Mouse (Mus musculus) spleen, postnatal 10 days (tissue): ENCODE measurements around the gene 2610507B11Rik.

Experiments used
- DNase-seq, 2 experiments: peaks; one replicate each; pipeline ENCODE4 v3.0.0; 2021 to 2022; ENCODE audit warnings: low spot score in 2 of 2

The 2610507B11Rik gene

GRCm38 (mm10) chr11:78261380-78262352, at the start of gene 2610507B11Rik:
TSS of gene 2610507B11Rik (plus strand) at chr11:78261752.
- peak; percentile 87 to 97 for DNase-seq

DNA sequence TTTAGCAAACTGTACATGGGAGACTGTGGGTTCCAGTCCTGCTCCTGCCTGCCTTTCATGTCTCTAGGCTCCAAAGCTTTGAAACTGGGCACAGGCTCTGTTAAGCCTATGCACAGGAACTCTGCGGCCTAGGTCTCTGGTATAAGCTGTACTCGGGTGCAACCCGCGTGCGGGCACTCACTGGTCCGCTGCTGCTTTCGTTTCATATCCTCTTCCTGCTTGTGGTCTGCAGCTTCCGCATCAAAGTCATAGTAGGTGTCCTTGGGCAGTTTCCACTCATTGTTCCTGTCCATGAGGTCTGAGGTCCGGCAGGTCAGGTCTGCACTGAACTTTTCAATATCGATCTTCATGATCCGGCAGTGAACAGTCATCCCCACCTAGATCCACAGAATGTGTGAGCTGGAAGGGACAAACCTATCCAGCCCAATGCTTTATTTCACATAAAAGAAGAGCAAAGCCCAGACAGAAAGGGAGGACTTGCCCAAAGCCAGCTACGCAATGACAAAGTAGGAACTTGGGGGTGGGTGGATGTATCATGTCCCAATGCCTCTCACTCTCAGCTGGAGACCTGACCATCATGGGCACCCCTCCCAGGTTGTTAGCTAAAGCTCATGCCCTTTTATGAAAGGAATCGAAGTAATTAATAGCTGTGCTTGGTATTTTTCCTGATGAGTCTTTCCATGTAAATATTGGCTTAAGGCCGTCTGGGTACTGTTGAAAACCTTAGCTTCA, 48.3 kb upstream of the 2610507B11Rik start:
- peak in 1 of 2 experiments; percentile 57 for DNase-seq

GRCm38 (mm10) chr11:78215709-78216317, 45.7 kb upstream of the 2610507B11Rik start:
- no peak for DNase-seq

DNA sequence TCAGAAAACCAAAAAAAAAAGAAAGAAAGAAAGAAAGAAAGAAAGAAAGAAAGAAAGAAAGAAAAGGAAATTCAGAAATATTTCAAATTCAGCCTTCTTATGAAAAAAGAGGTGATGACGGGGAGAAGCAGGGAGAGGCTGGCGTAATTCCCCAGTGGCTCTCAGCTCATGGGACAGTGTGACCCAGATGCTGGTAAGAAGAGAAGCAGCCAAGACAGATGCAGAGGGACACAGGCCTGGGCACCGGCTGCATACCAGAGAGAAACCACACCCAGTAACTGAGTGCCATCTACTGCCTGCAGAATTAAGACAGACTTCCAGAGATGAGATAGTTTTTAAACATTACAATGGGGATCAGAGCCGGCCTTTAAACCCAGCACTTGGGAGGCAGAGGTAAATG, 38.0 kb upstream of the 2610507B11Rik start:
- DNase-seq, result no peak

- no peak for DNase-seq
These were observed 30.0 kb upstream of the 2610507B11Rik start for GRCm38 (mm10) chr11:78231518-78231917.

DNA sequence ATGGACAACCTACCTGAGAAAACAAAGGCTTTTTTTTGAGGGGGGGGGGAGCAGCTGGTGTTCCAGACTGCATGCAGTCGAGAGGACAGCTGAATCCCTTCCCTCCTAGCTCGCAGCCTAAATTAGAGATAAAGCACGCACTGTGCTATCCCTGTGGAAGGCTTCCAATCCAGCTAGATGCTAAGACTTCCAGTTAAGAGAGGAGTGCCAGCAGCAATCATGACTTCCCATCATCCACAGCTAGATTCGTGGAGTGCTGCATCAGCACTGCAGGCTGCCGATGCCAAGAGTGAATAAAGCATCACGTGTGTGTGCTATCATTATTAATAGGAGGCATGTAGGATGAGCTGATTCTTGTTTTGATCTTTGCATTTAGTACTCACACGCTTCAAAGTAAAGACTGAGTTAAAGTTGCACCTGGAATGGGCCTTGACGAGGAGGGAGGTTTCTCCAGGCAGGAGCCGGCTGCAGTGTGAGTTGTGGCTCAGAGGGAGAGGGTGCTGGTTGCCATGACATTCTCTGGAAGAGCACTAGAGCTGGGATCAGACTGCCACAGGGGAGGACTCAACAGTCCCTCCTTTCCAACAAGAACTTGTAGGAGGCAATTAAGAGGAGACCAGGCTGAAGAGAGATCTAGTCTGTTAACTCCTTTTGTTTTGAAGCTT, 21.2 kb upstream of the 2610507B11Rik start:
- no peak for DNase-seq

DNA sequence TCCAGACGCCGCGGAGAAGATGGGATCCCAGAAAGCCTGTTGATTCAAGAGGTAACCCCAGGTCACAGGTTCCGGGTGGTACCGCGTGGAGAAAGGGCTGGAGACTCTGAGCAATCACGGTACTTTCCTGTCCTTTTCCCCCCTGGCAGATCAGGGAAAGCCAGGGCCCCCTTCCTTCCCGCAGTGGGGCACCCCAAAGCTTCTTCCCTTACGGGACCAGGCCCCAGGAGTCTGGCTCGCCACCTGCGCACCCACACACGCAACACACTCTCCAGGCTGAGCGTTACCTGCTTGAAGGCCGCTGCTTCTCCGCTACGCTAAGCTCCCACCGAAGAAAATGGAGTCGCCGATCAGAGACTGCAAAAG, 16.3 kb upstream of the 2610507B11Rik start:
- no peak for DNase-seq

DNA sequence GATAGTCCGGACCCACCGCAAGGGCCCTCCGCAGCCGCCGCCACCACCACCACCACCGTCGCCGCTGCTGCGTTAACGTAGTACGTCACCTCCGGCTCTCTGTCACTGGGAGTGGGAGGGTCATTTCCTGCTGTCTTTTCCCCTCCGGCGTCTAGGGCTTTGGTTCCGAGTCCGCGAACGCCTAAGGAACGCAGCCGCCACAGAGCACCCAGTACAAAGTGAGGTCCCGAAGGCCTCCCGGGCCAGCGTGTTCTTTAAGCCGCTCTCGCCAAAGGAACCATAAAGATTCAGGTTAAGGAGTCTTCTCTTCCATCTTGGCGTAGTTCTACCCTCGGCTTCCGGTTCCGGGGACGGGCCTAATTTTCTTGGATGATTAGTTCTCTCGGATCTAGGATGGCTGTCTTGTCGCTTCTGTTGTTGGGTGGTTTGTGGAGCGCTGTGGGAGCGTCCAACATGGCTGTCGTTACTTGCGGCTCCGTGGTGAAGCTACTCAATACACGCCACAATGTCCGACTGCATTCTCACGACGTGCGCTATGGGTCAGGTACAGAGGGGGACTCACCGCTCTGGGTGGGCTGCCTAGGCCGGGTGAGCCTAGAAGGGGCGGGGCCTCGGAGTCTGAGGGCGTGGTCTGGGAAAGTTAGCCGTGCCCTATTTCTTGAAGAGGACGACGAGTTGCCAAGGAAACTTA, 15.8 kb upstream of the 2610507B11Rik start, which contains the start of the genes Sdf2 and Supt6:
Gene Sdf2 (plus strand): TSS at position 120 of the 691 bp plus-strand sequence.
Gene Supt6 (minus strand): TSS at position 361 of the 691 bp plus-strand sequence.
- peak; percentile 93 to 94 for DNase-seq

- no peak for DNase-seq
These were observed 15.1 kb upstream of the 2610507B11Rik start for GRCm38 (mm10) chr11:78246318-78247011.

DNA sequence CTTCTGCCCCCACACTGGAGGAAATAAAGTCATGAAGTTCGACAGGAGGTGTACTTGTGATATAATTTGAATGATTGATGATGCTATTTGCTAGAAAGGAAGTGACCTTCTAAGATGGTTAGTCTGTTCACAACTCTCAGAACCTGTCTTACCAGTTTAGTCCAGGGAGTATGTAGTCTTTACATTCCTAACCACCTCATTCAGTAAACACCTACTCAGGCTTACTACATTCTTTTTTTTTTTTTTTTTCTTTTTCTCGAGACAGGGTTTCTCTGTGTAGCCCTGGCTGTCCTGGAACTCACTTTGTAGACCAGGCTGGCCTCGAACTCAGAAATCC, 14.6 kb upstream of the 2610507B11Rik start:
- DNase-seq, result no peak

- DNase-seq, result peak in 1 of 2 experiments; percentile 10
These were observed 13.8 kb upstream of the 2610507B11Rik start for GRCm38 (mm10) chr11:78247727-78248140.

- DNase-seq, result no peak
These were observed 4.9 kb upstream of the 2610507B11Rik start for GRCm38 (mm10) chr11:78256618-78257017.

DNA sequence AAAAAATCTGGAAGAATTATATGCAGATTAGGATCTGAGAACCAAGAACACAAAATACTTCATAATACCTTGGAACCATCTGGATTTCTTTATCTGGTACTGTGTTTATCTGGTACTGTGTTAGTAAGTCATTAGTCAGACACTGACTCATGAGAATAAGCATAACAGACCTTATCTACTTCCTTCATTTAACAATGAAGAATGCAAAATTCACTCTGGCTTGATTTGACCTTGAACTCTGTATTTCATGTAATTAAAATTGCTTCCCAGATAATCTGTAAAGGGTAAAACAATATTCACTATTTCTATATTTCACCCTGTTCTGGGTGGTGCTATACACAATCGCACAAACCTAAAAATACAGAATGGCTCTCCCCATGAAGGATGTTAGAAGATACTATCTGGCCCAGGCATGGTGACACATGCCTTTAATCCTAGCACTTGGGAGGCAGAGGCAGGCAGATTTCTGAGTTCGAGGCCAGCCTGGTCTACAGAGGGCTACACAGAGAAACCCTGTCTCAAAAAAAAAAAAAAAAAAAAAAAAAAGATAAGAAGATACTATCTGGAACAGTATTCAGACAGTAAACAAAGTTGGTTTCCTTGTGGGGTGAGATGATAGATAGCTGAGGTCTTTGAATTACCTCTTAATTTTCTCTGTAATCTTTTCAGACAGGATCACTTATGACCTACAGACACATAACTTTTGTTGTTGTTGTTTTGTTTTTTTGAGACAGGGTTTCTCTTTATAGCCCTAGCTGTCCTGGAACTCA, 878 bp upstream of the 2610507B11Rik start:
- no peak for DNase-seq

DNA sequence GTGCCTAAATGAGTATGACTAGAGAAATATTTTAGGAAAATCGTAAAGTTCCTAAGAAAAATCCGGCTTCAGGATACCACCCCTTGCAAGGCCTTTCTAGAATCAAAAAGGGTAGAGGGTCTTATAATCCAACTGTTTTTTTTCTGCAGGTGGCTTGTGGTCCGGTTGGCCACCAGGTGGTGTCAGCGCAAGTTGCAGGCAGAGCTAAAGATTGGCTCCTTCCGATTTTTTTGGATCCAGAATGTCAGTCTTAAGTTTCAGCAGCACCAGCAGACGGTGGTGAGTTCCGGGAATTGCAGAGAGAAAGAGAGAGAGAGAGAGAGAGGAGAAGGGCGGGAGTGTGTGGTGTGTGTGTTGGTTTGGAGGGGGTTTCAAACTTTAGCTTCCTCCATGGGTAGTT, 998 bp downstream of the 2610507B11Rik start:
- DNase-seq, result peak; percentile 36 to 79

- DNase-seq, result no peak
These were observed 4.0 kb downstream of the 2610507B11Rik start for GRCm38 (mm10) chr11:78265571-78265970.

DNA sequence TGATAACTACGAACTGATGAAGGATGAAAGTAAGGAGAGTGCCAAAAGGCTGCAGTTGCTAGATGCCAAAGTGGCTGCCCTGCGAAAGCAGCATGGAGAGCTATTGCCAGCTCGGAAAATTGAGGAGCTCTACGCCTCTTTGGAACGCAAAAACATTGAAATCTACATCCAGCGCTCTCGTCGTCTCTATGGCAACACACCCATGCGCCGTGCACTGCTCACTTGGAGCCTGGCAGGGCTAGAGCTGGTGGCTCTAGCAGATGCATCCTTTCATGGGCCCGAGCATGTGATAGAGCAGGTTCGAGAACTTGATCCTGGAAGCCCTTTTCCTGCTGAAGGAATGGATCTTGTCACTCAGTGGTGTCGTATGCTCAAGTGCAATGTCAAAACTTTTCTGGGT, 10.4 kb downstream of the 2610507B11Rik start:
- DNase-seq, result no peak

DNA sequence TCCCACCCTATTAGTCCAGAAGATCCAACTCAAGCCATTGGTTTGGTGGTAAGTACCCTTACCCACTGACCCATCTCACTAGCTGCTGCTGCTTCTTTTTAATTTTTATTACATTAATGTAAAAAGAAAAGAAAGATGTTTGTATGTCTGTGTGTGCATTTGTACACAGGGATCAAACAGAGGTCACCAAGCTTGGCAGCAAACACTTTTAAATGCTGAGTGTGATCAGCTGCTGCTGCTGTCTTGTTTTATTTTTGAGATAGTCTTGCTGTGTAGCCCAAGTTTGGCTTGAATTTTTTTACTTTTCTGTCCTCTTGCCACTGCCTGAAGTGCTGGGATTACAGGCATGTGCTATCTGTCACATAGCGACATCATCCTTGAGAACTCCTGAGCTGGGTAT, 14.0 kb downstream of the 2610507B11Rik start:
- no peak for DNase-seq

DNA sequence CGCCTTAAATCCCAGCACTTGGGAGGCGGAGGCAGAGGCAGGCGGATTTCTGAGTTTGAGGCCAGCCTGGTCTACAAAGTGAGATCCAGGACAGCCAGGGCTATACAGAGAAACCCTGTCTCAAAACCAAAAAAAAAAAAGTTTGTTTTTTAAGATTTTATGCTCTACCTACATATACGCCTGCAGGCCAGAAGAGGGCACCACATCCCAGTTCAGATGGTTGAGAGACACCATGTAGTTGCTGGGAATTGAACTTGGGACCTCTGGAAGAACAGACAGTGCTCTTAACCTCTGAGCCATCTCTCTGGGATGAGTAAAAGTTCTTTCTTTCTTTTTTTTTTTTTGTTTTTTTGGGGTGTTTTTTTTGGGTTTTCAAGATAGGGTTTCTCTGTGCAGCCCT, 14.6 kb downstream of the 2610507B11Rik start:
- peak in 1 of 2 experiments; percentile 51 for DNase-seq

DNA sequence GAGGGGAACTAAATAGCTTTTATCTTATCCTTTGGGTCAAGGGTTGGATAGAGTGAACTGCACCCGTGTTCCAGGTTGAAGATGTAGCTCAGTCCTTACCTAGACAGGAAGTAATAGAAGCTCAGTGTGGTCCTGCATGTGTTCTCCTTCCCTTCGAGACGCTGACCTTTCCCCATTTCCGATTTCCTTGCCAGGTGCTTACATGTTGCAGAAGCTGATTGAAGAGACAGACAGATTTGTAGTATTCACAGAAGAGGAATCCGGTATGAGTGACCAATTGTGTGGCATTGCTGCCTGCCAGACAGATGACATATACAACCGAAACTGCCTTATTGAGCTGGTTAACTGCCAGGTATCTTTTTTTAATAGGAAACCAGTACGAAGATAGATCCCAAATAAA, 17.3 kb downstream of the 2610507B11Rik start:
- no peak for DNase-seq

DNA sequence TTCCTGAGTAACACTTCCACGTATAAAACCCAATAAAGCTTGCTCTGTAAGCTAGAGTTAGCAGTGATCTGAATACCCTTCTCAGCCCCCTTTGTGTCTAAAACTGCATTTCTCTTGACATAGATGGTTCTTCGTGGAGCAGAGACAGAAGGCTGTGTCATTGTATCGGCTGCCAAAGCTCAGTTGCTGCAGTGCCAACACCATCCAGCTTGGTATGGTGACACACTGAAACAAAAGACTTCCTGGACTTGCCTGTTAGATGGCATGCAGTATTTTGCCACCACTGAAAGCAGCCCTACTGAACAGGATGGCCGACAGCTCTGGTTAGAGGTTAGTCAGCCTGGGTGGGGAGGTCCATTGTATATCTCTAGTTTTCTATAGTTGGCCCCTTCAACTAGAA, 18.0 kb downstream of the 2610507B11Rik start:
- no peak for DNase-seq
